In genomic region chr3:144207498-144207897, GRCm38 (mm10) we compare ENCODE assay signal across 10 mouse cellular contexts. TPM values are rescaled to one million over a fixed set of nuclear protein-coding genes. Genes with fewer than 3 reads are reported as not detected.
A peak's percentile ranks its signal among the peaks of the same experiment; 100 is the strongest.
DNase-seq lines count a peak whose midpoint lies in the region; ATAC-seq and TF ChIP-seq lines count a peak whose summit lies in the region.
"Had no signal": no experiment of that assay in that cellular context is flagged by ENCODE, and none has a peak within 500 bp of the region (broad histone marks: within the 10 kb centered on the region; RNA-seq: fewer than 3 reads in every experiment).

No protein-coding gene starts in this region.

- H3K9me3 ChIP-seq in intestine, postnatal 0 days (ENCODE audit: control insufficient read depth), result no peaks in the 10 kb centered on the region
- H3K9me3 ChIP-seq in intestine, embryonic 15.5 days, result no peaks in the 10 kb centered on the region
- H3K9me3 ChIP-seq: embryonic facial prominence, embryonic 13.5 days; limb, embryonic 15.5 days had no signal

- TF ChIP-seq CTCF in intestine, postnatal 0 days (IDR thresholded peaks at IDR 0.05; ENCODE audit: low read depth), result peak; percentile 84

- H3K4me2 ChIP-seq in intestine, postnatal 0 days (replicated peaks; ENCODE audit: low read depth), result 0 out of 2 replicates have a peak overlapping the region, but pooled peaks have one; percentile 10
- H3K4me2 ChIP-seq in intestine, embryonic 15.5 days (replicated peaks), result no peak overlapping the region
- H3K4me2 ChIP-seq: embryonic facial prominence, embryonic 13.5 days; limb, embryonic 15.5 days had no signal

- no peaks in the 10 kb centered on the region for H3K27me3 ChIP-seq in intestine, postnatal 0 days (replicated peaks; ENCODE audit: control insufficient read depth, insufficient read depth, low read length)
- no peaks in the 10 kb centered on the region for H3K27me3 ChIP-seq in intestine, embryonic 15.5 days (replicated peaks)
- H3K27me3 ChIP-seq: embryonic facial prominence, embryonic 13.5 days; limb, embryonic 15.5 days had no signal

- no peaks in the 10 kb centered on the region for H3K36me3 ChIP-seq in intestine, postnatal 0 days (ENCODE audit: control insufficient read depth, insufficient read depth)
- H3K36me3 ChIP-seq in intestine, embryonic 15.5 days, result no peaks in the 10 kb centered on the region
- H3K36me3 ChIP-seq: embryonic facial prominence, embryonic 13.5 days; limb, embryonic 15.5 days had no signal

- WGBS in intestine, postnatal 0 days, result 32% methylated on average over 5 of the region's 5 CpGs
- WGBS in intestine, embryonic 15.5 days, result 42% methylated on average over 5 of the region's 5 CpGs

- H3K9ac ChIP-seq in intestine, postnatal 0 days (ENCODE audit: low read depth, low read length), result no peak overlapping the region
- no peak overlapping the region for H3K9ac ChIP-seq in intestine, embryonic 15.5 days
- H3K9ac ChIP-seq: embryonic facial prominence, embryonic 13.5 days; limb, embryonic 15.5 days had no signal

- DNase-seq in B cell, adult 2 months, result peak; percentile 80 to 82
- peak; percentile 46 for DNase-seq in MN1 (ENCODE audit: low spot score)
- DNase-seq in cerebellum, postnatal 25 days, result peak; percentile 66 to 80
- peak; percentile 71 to 81 for DNase-seq in kidney, postnatal 36 days
- peak; percentile 28 for DNase-seq in retina, postnatal 7 days (ENCODE audit: low read depth, low spot score)

- H3K4me3 ChIP-seq in intestine, postnatal 0 days (ENCODE audit: low read depth, low read length), result no peak overlapping the region
- no peak overlapping the region for H3K4me3 ChIP-seq in intestine, embryonic 15.5 days (replicated peaks)
- H3K4me3 ChIP-seq: embryonic facial prominence, embryonic 13.5 days; limb, embryonic 15.5 days had no signal

- no peak overlapping the region for H3K27ac ChIP-seq in intestine, postnatal 0 days (ENCODE audit: low read depth, low read length)
- no peak overlapping the region for H3K27ac ChIP-seq in intestine, embryonic 15.5 days
- H3K27ac ChIP-seq: embryonic facial prominence, embryonic 13.5 days; limb, embryonic 15.5 days had no signal

- ATAC-seq in intestine, postnatal 0 days, result peak; percentile 34
- no peak for ATAC-seq in intestine, embryonic 15.5 days
- ATAC-seq in erythroid progenitor cell, adult 5-6 weeks (replicated peaks; ENCODE audit: low FRiP score, poor library complexity, severe bottlenecking), result no peak

- H3K4me1 ChIP-seq in intestine, postnatal 0 days (replicated peaks; ENCODE audit: control insufficient read depth, insufficient read depth, low read length), result no peaks in the 10 kb centered on the region
- no peaks in the 10 kb centered on the region; the same call in 1 of the 2 replicates for H3K4me1 ChIP-seq in intestine, embryonic 15.5 days (replicated peaks)

RNA-seq across cellular contexts. Expression of gene Lmo4, which starts 2.5 kb away (rescaled TPM):
- polyA plus RNA-seq in intestine, postnatal 0 days (2015; fragmentation: Nextera tagmentation; extraction: Ambion mirVana), result 23.5 and 26.3 TPM in 2 replicates
- polyA plus RNA-seq in intestine, embryonic 15.5 days (2015; fragmentation: Nextera tagmentation; extraction: Ambion mirVana), result 53.6 and 60.8 TPM in 2 replicates
- total RNA-seq in erythroid progenitor cell, adult 5-6 weeks (2015; ENCODE audit: low replicate concordance), result 52.6 and 62.5 TPM in 2 replicates
- total RNA-seq in erythroid progenitor cell, adult 5-6 weeks (2017; ENCODE audit: low replicate concordance), result 11.9 and 13.0 TPM in 2 replicates

Comparison
In these comparisons a context has a peak if more than half of its experiments do, and no peak if none do; other contexts are left out.
1. DNase-seq: peak in every context shown above with its lines; median percentile 81 in B cell, adult 2 months; 76 in kidney, postnatal 36 days; 73 in cerebellum, postnatal 25 days; 46 in MN1; 28 in retina, postnatal 7 days.